Mouse (Mus musculus) lung, postnatal 0 days (tissue): ENCODE measurements at regions not wholly inside any gene's neighbourhood (a gene's known extent, or its start where the extent isn't known, plus 50 kb on each side); places are given as distances from the start of the nearest gene placed in this dataset.

ENCODE experiments used
- CTCF ChIP-seq: IDR thresholded peaks from 2 replicates; pipeline ENCODE4 v1.5.1; 2016; ENCODE audit warnings: antibody characterized with exemption, mild to moderate bottlenecking
- EP300 ChIP-seq: IDR thresholded peaks from 2 replicates; pipeline ENCODE4 v1.6.1; 2016; ENCODE audit warnings: antibody characterized with exemption, mild to moderate bottlenecking, control low read depth

DNA sequence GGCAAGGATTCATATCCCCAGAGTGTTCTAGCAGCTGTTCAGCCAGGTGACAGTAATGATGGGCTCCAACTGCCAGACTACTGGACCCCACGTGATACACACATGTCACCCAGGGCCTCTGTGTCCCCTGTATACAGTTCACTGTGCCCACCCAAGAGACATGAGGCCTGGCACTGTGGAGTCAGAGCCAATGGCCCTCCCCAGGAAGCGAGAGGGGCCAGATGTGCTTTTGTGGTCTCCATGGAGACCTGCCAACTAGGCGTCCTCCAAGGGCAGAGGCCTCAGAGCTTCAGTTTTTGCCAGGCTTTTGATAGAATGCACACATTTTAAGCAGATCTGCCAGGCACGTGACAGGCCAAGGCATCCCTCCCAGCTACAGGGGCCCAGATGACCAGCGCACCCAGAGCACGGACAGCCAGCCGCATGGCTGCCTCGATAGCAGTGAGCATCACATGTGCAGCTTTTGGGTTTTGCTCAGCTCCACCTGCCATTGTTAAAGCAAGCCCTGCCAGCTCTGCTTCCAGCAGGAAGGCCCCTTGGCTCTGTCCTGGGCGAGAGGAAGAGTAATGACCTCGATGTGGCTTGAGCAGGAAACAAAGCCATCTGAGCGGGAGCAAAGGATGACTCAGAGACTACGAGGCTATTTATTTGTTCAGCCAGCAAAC, 198.1 kb upstream of the Sulf2 start:
- TF ChIP-seq CTCF (no peak), EP300 (no peak)
